Mouse (Mus musculus) left cerebral cortex, adult 2 months (tissue): ENCODE data around the gene Acvr2b. TPM values are rescaled to one million over a fixed set of nuclear protein-coding genes. Genes with fewer than 3 reads are reported as not detected.

Experiments used
- DNase-seq, 2 experiments: peaks; one replicate each; pipeline ENCODE4 v3.0.0; 2021 to 2022; ENCODE audit warnings: low spot score in 2 of 2, mixed read lengths in 1 of 2; ENCODE audit errors: extremely low spot score in 1 of 2
- H3K27ac ChIP-seq: fragments of 200-600 bp; 2 replicates; pipeline ENCODE4 v1.8.1; 2022
- H3K4me3 ChIP-seq: fragments of 200-600 bp; 2 replicates; pipeline ENCODE4 v1.8.1; 2022
- CTCF ChIP-seq: fragments of 200-600 bp; IDR thresholded peaks from 2 replicates; pipeline ENCODE4 v1.8.1; 2022; ENCODE audit warnings: antibody characterized with exemption, mild to moderate bottlenecking, moderate library complexity
- intact Hi-C: fragments of 180-260 bp; cut with DNase I; formaldehyde crosslinking; loops from one replicate; pipeline ENCODE4 v1.15.1; 2025
- total RNA-seq, 2 experiments: library from RNA; stranded (reverse); gene quantifications; 2 replicates each; pipeline ENCODE4 v1.2.3; 2021

Gene Acvr2b
- total RNA-seq, 2 experiments from 2014 or later: 16.9 to 19.1 TPM

GRCm38 (mm10) chr9:119478345-119478744 is 76.4 kb downstream of the Acvr2b start:
- H3K4me3 ChIP-seq: no peak overlapping the region
- intact Hi-C loops: no loop called here
- DNase-seq: no peak
- H3K27ac ChIP-seq: no peak overlapping the region
- TF ChIP-seq CTCF: no peak

GRCm38 (mm10) chr9:119479297-119479696 is 77.4 kb downstream of the Acvr2b start:
- DNase-seq: no peak
- intact Hi-C loops: no loop called here
- Histone ChIP-seq H3K4me3 (no peak overlapping the region), H3K27ac (no peak overlapping the region)
- TF ChIP-seq CTCF: no peak

DNA sequence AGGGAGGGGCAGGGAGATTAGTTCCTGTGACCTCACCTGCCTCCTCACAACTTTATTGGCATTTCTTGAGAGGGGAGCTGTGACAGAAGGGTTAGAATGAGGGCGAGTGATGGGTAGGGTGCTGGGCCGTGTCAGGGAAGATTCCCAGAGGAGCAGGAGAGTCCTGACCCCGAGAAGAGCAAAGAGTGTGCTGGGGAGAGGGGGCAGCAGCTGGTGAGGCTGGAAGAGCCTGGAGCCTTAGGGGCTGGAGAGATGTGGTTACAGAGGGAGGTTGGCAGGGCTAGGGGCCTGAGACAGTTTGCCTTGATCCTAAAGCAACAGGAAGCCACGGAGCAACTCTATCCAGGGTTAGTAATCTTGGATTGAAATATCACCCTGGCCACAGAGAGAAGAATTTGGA is 79.7 kb downstream of the Acvr2b start:
- intact Hi-C loops: no loop called here
- no peak overlapping the region for H3K4me3 ChIP-seq
- no peak for TF ChIP-seq CTCF
- no peak for DNase-seq
- no peak overlapping the region for H3K27ac ChIP-seq

DNA sequence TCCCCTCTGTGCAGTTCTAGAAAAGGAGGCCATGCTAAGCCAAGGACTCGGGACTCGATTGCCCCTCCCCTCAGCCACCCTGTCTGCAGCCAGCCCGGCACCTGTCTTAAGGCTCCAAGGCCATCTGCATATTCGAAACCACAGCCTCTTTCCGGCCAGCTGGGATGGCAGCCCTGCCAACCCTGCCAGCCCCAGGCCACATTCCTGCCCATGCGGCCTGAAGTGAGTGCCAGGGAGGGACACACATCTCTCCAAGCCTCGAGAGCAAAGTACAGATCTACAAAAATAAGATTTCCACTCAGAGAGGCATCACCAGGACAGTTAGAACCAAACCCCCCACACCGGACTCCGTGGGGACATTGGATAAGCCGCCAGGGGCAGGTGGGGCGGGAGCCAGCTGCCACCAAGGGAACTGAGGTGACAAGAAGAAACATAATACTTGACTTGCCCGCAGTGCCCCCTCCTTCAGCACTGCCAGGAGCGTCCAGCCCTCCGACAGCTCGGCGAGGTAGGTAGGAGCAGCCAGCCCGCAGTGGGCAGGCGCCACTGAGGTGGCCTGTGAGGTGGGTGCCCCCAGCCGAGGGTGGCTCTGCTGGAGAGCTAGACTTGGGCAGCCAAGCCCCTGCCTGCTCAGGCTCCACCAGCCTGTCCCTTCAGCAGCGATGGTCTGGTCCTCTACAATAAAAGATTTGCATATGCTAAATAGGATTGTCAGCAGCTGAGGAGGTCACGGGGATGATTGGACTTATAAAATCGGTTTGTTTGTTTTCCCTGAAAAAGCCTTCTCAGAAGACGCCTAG is 81.8 kb downstream of the Acvr2b start:
- intact Hi-C loops: no loop called here
- H3K4me3 ChIP-seq: no peak overlapping the region
- no peak for TF ChIP-seq CTCF
- no peak overlapping the region for H3K27ac ChIP-seq
- DNase-seq: no peak

DNA sequence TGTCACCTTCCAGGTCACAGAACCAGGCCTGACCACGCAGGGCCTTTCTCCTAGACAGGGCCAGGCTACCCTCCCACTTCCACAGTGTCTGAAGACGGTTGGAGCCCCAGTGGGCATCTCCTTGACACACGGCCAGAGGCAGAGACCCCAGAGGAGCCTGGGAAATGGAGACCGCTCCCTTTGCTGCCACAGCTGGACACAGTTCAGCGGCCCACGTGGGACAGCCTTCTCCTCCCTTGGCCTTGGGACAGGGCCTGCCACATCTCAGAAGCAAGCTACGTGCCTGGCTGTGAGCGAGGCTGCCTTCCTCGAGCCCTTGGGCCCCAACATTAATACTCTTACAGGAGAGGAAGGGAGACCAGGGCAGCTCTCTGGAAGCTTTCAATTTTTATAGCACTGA is 82.5 kb downstream of the Acvr2b start:
- no peak for TF ChIP-seq CTCF
- intact Hi-C loops: no loop called here
- no peak overlapping the region for H3K4me3 ChIP-seq
- no peak overlapping the region for H3K27ac ChIP-seq
- DNase-seq: no peak

Other genes starting within 250 kb of the Acvr2b start
- gene Acaa1b, start 245.0 kb upstream of the Acvr2b start, total RNA-seq: 1 to 10 TPM; 1.8 TPM
- gene Gm47289, start 243.0 kb upstream of the Acvr2b start, total RNA-seq: not detected
- gene Slc22a13, start 193.0 kb upstream of the Acvr2b start, total RNA-seq: under 1 TPM in 1 of 2 experiments, not detected in 1; 0.23 TPM
- gene Oxsr1, start 79.7 kb upstream of the Acvr2b start, total RNA-seq: 10 to 100 TPM; 31.1 to 33.9 TPM
- gene Acaa1a, start 62.4 kb upstream of the Acvr2b start, total RNA-seq: 10 to 100 TPM; 69.9 to 73.6 TPM
- 1 to 10 TPM; 4.6 to 5.5 TPM for gene Myd88, start 60.7 kb upstream of the Acvr2b start, total RNA-seq
- gene Xylb, start 44.7 kb upstream of the Acvr2b start, total RNA-seq: 1 to 10 TPM; 4.9 to 5.5 TPM
- gene Slc22a14, start 36.6 kb upstream of the Acvr2b start, total RNA-seq: not detected
- 10 to 100 TPM; 22.3 to 22.9 TPM for gene Exog, start 42.8 kb downstream of the Acvr2b start, total RNA-seq
- 1 to 10 TPM; 3.9 to 5.0 TPM for gene Scn5a, start 176.9 kb downstream of the Acvr2b start, total RNA-seq